Mouse (Mus musculus) stomach, embryonic 16.5 days (tissue): ENCODE measurements around the gene Ubr3. TPM values are rescaled to one million over a fixed set of nuclear protein-coding genes. Genes with fewer than 3 reads are reported as not detected.

Source experiments
- ATAC-seq: fragments of 200-750 bp; cut with Nextera tagmentation; 2 replicates; pipeline ENCODE4 v1.8.0; 2017; ENCODE audit warnings: moderate number of reproducible peaks, moderate TSS enrichment; ENCODE audit not compliant: insufficient read depth, low FRiP score
- H3K27ac ChIP-seq: fragments of 300-500 bp; sonication (generic); 2 replicates; pipeline ENCODE4 v1.5.1; 2014; ENCODE audit warnings: low read length
- H3K27me3 ChIP-seq: fragments of 300-500 bp; sonication (generic); 2 replicates; pipeline ENCODE4 v1.6.1; 2014; ENCODE audit warnings: low read length, control low read depth, mixed read lengths; ENCODE audit not compliant: control insufficient read depth, insufficient read depth
- H3K36me3 ChIP-seq: fragments of 300-500 bp; sonication (generic); 2 replicates; pipeline ENCODE4 v1.6.1; 2014; ENCODE audit warnings: low read length; ENCODE audit not compliant: control insufficient read depth, insufficient read depth
- H3K4me1 ChIP-seq: fragments of 300-500 bp; sonication (generic); 2 replicates; pipeline ENCODE4 v1.6.1; 2014; ENCODE audit warnings: low read length, control low read depth, mixed read lengths; ENCODE audit not compliant: control insufficient read depth, insufficient read depth
- H3K4me2 ChIP-seq: fragments of 300-500 bp; sonication (generic); 2 replicates; pipeline ENCODE4 v1.6.1; 2014; ENCODE audit warnings: low read depth, low read length, mixed read lengths
- H3K4me3 ChIP-seq: fragments of 300-500 bp; sonication (generic); replicated peaks from 2 replicates; pipeline ENCODE4 v1.5.1; 2014; ENCODE audit warnings: mild to moderate bottlenecking, low read length
- H3K9ac ChIP-seq: fragments of 300-500 bp; sonication (generic); 2 replicates; pipeline ENCODE4 v1.6.1; 2014; ENCODE audit warnings: low read length
- H3K9me3 ChIP-seq: fragments of 300-500 bp; sonication (generic); replicated peaks from 2 replicates; pipeline ENCODE4 v1.6.1; 2016; ENCODE audit warnings: low read length, control low read depth; ENCODE audit not compliant: control insufficient read depth
- WGBS: fragments of 180-500 bp; shearing (Covaris S2); extraction: QIAGEN DNeasy Blood & Tissue Kit; methylation state at CpG from one replicate; pipeline ENCODE4 v1.1.7; 2014; 5-methylcytosine and 5-hydroxymethylcytosine counted together
- polyA plus RNA-seq: library from polyadenylated mRNA; unstranded; fragments of >200 nt; fragmentation: Nextera tagmentation; extraction: Ambion mirVana; gene quantifications from 2 replicates; pipeline ENCODE4 v1.2.1, GENCODE M21; 2015

Gene Ubr3
- polyA plus RNA-seq, 1 experiment from 2014 or later, result 12.7 TPM

- Histone ChIP-seq H3K4me1 (no peaks in the 10 kb centered on the region), H3K4me2 (no peak overlapping the region), H3K4me3 (no peak overlapping the region), H3K36me3 (no peaks in the 10 kb centered on the region), H3K27me3 (no peaks in the 10 kb centered on the region), H3K9me3 (no peaks in the 10 kb centered on the region), H3K9ac (no peak overlapping the region), H3K27ac (no peak overlapping the region)
- no peak for ATAC-seq
- 73% methylated on average over 5 of the region's 5 CpGs for WGBS
Observed at GRCm38 (mm10) chr2:70034895-70035294, 137.8 kb downstream of the Ubr3 start.

GRCm38 (mm10) chr2:70035358-70035757, 138.3 kb downstream of the Ubr3 start:
- Histone ChIP-seq H3K4me3 (no peak overlapping the region), H3K4me1 (no peaks in the 10 kb centered on the region), H3K27me3 (no peaks in the 10 kb centered on the region), H3K9ac (no peak overlapping the region), H3K27ac (no peak overlapping the region), H3K4me2 (no peak overlapping the region), H3K36me3 (no peaks in the 10 kb centered on the region), H3K9me3 (no peaks in the 10 kb centered on the region)
- 50% methylated on average over 1 of the region's 1 CpGs for WGBS
- peak; percentile 58; the same call in 1 of the 2 replicates for ATAC-seq

GRCm38 (mm10) chr2:70037221-70037620, 140.2 kb downstream of the Ubr3 start:
- no peaks in the 10 kb centered on the region for H3K36me3 ChIP-seq
- no peak overlapping the region for H3K4me2 ChIP-seq
- H3K4me1 ChIP-seq, result no peaks in the 10 kb centered on the region
- WGBS, result 76% methylated on average over 8 of the region's 8 CpGs
- ATAC-seq, result no peak
- H3K9me3 ChIP-seq, result no peaks in the 10 kb centered on the region
- H3K4me3 ChIP-seq, result no peak overlapping the region
- H3K9ac ChIP-seq, result no peak overlapping the region
- H3K27ac ChIP-seq, result no peak overlapping the region
- H3K27me3 ChIP-seq, result no peaks in the 10 kb centered on the region

GRCm38 (mm10) chr2:70038752-70039151, 141.7 kb downstream of the Ubr3 start, which contains the start of gene Myo3b:
Gene Myo3b (plus strand): TSS chr2:70039126.
- H3K4me2 ChIP-seq, result no peak within 1 kb of the TSS
- no peaks in the 10 kb centered on the region for H3K9me3 ChIP-seq
- WGBS, result 35% methylated on average over 7 of the region's 7 CpGs
- H3K9ac ChIP-seq, result no peak within 1 kb of the TSS
- H3K4me3 ChIP-seq, result no peak within 1 kb of the TSS
- H3K27me3 ChIP-seq, result no peaks in the 10 kb centered on the region
- H3K4me1 ChIP-seq, result no peaks in the 10 kb centered on the region
- ATAC-seq, result no peak
- no peak within 1 kb of the TSS for H3K27ac ChIP-seq
- H3K36me3 ChIP-seq, result no peaks in the 10 kb centered on the region

- H3K4me1 ChIP-seq, result no peaks in the 10 kb centered on the region
- no peaks in the 10 kb centered on the region for H3K36me3 ChIP-seq
- H3K27ac ChIP-seq, result no peak overlapping the region
- no peaks in the 10 kb centered on the region for H3K27me3 ChIP-seq
- H3K4me2 ChIP-seq, result no peak overlapping the region
- no peak overlapping the region for H3K4me3 ChIP-seq
- ATAC-seq, result no peak
- H3K9me3 ChIP-seq, result no peaks in the 10 kb centered on the region
- 61% methylated on average over 6 of the region's 6 CpGs for WGBS
- H3K9ac ChIP-seq, result no peak overlapping the region
Observed at GRCm38 (mm10) chr2:70044466-70044865, 147.4 kb downstream of the Ubr3 start.

GRCm38 (mm10) chr2:70047868-70048267, 150.8 kb downstream of the Ubr3 start:
- no peak overlapping the region for H3K4me2 ChIP-seq
- 83% methylated on average over 11 of the region's 11 CpGs for WGBS
- H3K27me3 ChIP-seq, result no peaks in the 10 kb centered on the region
- no peaks in the 10 kb centered on the region for H3K4me1 ChIP-seq
- no peaks in the 10 kb centered on the region for H3K36me3 ChIP-seq
- no peak for ATAC-seq
- no peaks in the 10 kb centered on the region for H3K9me3 ChIP-seq
- no peak overlapping the region for H3K9ac ChIP-seq
- H3K27ac ChIP-seq, result no peak overlapping the region
- H3K4me3 ChIP-seq, result no peak overlapping the region

GRCm38 (mm10) chr2:70053803-70054202, 156.8 kb downstream of the Ubr3 start:
- no peak overlapping the region for H3K27ac ChIP-seq
- H3K27me3 ChIP-seq, result no peaks in the 10 kb centered on the region
- WGBS, result 85% methylated on average over 9 of the region's 9 CpGs
- H3K36me3 ChIP-seq, result no peaks in the 10 kb centered on the region
- H3K9me3 ChIP-seq, result no peaks in the 10 kb centered on the region
- no peak for ATAC-seq
- no peak overlapping the region for H3K9ac ChIP-seq
- no peak overlapping the region for H3K4me3 ChIP-seq
- no peak overlapping the region for H3K4me2 ChIP-seq
- H3K4me1 ChIP-seq, result no peaks in the 10 kb centered on the region

- H3K36me3 ChIP-seq, result no peaks in the 10 kb centered on the region
- no peak for ATAC-seq
- no peak overlapping the region for H3K9ac ChIP-seq
- no peaks in the 10 kb centered on the region for H3K4me1 ChIP-seq
- H3K27me3 ChIP-seq, result no peaks in the 10 kb centered on the region
- 86% methylated on average over 4 of the region's 4 CpGs for WGBS
- H3K4me3 ChIP-seq, result no peak overlapping the region
- no peaks in the 10 kb centered on the region for H3K9me3 ChIP-seq
- no peak overlapping the region for H3K4me2 ChIP-seq
- no peak overlapping the region for H3K27ac ChIP-seq
Observed at GRCm38 (mm10) chr2:70058201-70058600, 161.2 kb downstream of the Ubr3 start.

- no peaks in the 10 kb centered on the region for H3K36me3 ChIP-seq
- H3K4me2 ChIP-seq, result no peak overlapping the region
- H3K9ac ChIP-seq, result no peak overlapping the region
- no peak for ATAC-seq
- no peak overlapping the region for H3K4me3 ChIP-seq
- no peaks in the 10 kb centered on the region for H3K9me3 ChIP-seq
- WGBS, result 44% methylated on average over 11 of the region's 11 CpGs
- H3K27me3 ChIP-seq, result no peaks in the 10 kb centered on the region
- H3K4me1 ChIP-seq, result no peaks in the 10 kb centered on the region
- H3K27ac ChIP-seq, result no peak overlapping the region
Observed at GRCm38 (mm10) chr2:70060359-70061345, 163.6 kb downstream of the Ubr3 start.
